Mouse (Mus musculus) left cerebral cortex, adult 9 months (tissue): Measurements from ENCODE around the gene Atp2b2.
"Not testable (repeated sequence)": the region's sequence is repeated elsewhere in the genome, so short reads cannot be mapped to it uniquely, and the experiment has no call there.

ENCODE experiments used
- DNase-seq, 2 experiments: peaks; one replicate each; pipeline ENCODE4 v3.0.0; 2022; ENCODE audit warnings: low spot score in 2 of 2

Atp2b2 gene

GRCm38 (mm10) chr6:113714797-113715196, 327.6 kb downstream of the Atp2b2 start:
- no peak for DNase-seq

GRCm38 (mm10) chr6:113714276-113714675, 328.1 kb downstream of the Atp2b2 start:
- DNase-seq: peak in 1 of 2 experiments; percentile 16

DNA sequence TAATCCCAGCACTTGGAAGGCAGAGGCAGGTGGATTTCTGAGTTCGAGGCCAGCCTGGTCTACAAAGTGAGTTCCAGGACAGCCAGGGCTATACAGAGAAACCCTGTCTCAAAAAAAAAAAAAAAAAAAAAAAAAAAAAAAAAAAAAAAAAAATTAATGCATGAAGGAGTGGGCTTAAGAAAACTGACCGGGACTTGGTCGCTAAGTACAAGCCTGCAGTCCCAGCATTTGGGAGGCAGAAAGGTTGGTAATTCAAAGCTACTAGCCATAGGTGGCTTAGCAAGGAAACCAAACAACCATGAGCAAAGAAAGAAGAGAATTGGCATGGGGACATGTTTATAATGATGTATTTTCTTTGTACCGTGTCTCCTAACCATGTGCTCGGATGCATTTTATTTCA, 329.0 kb downstream of the Atp2b2 start:
- DNase-seq: not testable (repeated sequence)

GRCm38 (mm10) chr6:113712718-113713117, 329.7 kb downstream of the Atp2b2 start:
- no peak for DNase-seq

DNA sequence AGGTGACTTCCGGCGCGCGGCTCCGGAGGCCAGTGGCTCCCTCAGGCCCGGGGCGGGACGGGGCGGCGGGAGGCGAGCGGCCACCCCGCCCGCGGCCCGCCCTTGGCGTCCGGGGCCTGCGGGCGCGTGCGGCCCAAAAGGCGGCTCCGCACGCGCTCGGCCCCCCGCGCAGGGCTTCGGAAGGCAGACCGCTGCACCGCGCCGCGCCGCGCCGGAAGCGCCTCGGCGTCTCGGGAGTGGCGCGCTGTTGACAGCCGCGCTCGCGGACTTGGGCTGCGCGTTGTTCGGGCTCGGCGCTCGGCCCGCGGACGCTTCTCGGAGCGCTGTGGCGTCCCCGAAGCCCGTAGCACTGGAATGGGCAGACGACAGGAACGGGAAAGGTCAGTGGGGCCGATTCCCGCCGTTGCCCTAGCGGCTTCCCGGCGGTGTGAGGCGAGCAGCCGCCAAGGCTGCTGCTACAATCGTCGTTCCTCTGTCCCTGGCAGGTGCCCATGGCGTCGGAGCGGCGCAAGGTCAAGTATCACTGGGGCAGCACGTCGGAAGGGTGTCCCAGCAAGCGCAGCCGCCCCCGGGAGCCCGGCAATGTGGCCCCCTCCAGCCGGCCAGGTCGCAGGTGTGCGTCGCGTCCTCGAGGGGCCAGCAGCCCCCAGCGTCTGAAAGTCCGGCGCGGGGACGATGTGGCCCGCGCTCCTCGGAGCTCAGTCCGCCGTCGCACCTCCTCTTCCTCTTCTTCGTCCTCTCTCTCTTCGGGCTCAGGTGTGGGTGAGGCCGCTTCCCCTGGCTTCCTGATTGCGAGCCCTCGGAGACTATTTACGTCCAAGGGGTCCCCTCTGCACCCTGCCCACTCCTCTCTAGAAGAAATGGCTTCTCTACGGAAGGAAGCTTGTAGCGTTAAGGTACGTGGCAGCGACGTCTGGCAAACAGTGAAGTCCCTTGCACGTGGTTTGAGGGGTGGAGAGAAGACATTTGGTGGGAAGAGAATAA, 344.9 kb downstream of the Atp2b2 start:
- DNase-seq: no peak

- peak; percentile 96 to 97 for DNase-seq
Observed at GRCm38 (mm10) chr6:113696582-113697221, 345.7 kb downstream of the Atp2b2 start, which contains the start of gene Tatdn2. Gene Tatdn2 (plus strand): TSS chr6:113697050.

GRCm38 (mm10) chr6:113695766-113696355, 346.6 kb downstream of the Atp2b2 start:
- DNase-seq: no peak

DNA sequence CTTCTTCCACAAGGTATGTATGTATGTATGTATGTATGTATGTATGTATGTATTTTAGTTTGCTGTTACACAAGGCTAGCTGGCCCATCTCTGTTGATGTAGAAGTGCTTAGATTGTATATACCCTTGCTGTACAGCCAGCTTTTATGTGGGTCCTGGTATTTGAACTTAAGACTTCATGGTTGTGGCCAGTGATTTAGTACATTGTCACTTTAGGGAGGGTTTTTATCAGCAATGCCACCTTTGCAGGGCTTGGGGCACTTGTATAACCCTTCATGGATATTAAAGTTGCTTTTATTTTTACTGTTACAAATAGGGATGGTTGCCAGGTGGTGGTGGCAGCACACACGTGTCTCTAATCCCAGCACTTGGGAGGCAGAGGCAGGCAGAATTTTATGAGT, 347.2 kb downstream of the Atp2b2 start:
- no peak for DNase-seq
